Mouse (Mus musculus): Measurements from ENCODE around the gene Gng4. TPM values are rescaled to one million over a fixed set of nuclear protein-coding genes. Genes with fewer than 3 reads are reported as not detected.

Gng4 gene
- polyA plus RNA-seq, 1 experiment from 2014 or later: 23.5 TPM

DNA sequence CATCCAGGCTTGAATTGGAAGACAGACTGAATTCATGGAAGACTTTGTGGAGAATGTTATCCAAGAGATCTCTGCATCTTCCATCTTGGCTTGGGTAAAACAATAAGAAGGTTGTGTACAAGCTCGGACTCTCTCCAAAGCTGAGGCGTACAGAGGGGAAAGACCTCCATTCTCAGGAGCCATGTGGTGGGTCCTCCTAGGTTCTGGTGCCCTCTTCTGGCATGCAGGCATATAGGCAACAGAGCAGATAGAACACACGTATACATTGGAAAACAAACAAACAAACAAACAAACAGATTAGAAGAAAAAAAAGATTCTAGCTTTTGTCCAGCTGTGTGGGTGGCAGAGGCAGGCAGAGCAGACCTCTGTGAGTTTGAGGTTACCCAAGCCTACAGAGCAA lies 84.1 kb downstream of the Gng4 start:
- peak; percentile 80; the same call in 1 of the 2 replicates for ATAC-seq
- Histone ChIP-seq H3K4me2 (ENCODE audit: low read length) (no peak overlapping the region), H3K4me3 (ENCODE audit: low read depth, low read length) (no peak overlapping the region), H3K36me3 (ENCODE audit: control insufficient read depth, insufficient read depth, low read length) (no peaks in the 10 kb centered on the region), H3K4me1 (ENCODE audit: control insufficient read depth, insufficient read depth, low read length) (no peaks in the 10 kb centered on the region), H3K9me3 (replicated peaks; ENCODE audit: control insufficient read depth, low read length) (no peaks in the 10 kb centered on the region), H3K9ac (ENCODE audit: low read length) (no peak overlapping the region), H3K27ac (ENCODE audit: low read depth, low read length) (no peak overlapping the region), H3K27me3 (replicated peaks; ENCODE audit: control insufficient read depth, insufficient read depth, low read length) (no peaks in the 10 kb centered on the region)
- DNase-seq (ENCODE audit: low spot score): peak; percentile 76
- WGBS: 19% methylated on average over 3 of the region's 3 CpGs

Other genes starting within 250 kb of the Gng4 start
- gene Lyst, start 193.7 kb upstream of the Gng4 start, polyA plus RNA-seq (2014; fragmentation: Nextera tagmentation; extraction: Ambion mirVana): 2.8 and 5.1 TPM in 2 replicates
- gene B3galnt2, start 170.4 kb downstream of the Gng4 start, polyA plus RNA-seq (2014; fragmentation: Nextera tagmentation; extraction: Ambion mirVana): 16.4 and 20.2 TPM in 2 replicates